Mouse (Mus musculus) liver, embryonic 13.5 days (tissue): ENCODE measurements around the gene Tex21. TPM values are rescaled to one million over a fixed set of nuclear protein-coding genes. Genes with fewer than 3 reads are reported as not detected.

Experiments
- ATAC-seq: fragments of 200-750 bp; cut with Nextera tagmentation; 2 replicates; pipeline ENCODE4 v1.8.0; 2017; ENCODE audit warnings: low read depth, mild to moderate bottlenecking, moderate number of reproducible peaks, moderate library complexity
- DNase-seq: peaks from one replicate; pipeline ENCODE4 v3.0.0; 2022
- H3K27ac ChIP-seq: fragments of 300-500 bp; sonication (generic); 2 replicates; pipeline ENCODE4 v1.5.1; 2015; ENCODE audit warnings: moderate library complexity, mild to moderate bottlenecking, inconsistent platforms
- H3K27me3 ChIP-seq: fragments of 300-500 bp; sonication (generic); 2 replicates; pipeline ENCODE4 v1.6.1; 2015; ENCODE audit warnings: mild to moderate bottlenecking, inconsistent platforms
- H3K36me3 ChIP-seq: fragments of 300-500 bp; sonication (generic); 2 replicates; pipeline ENCODE4 v1.6.1; 2015; ENCODE audit warnings: mild to moderate bottlenecking, inconsistent platforms
- H3K4me1 ChIP-seq: fragments of 300-500 bp; sonication (generic); replicated peaks from 2 replicates; pipeline ENCODE4 v1.6.1; 2015; ENCODE audit warnings: inconsistent platforms
- H3K4me2 ChIP-seq: fragments of 300-500 bp; sonication (generic); 2 replicates; pipeline ENCODE4 v1.6.1; 2015; ENCODE audit warnings: inconsistent platforms, mild to moderate bottlenecking, moderate library complexity
- H3K4me3 ChIP-seq: fragments of 300-500 bp; sonication (generic); replicated peaks from 2 replicates; pipeline ENCODE4 v1.5.1; 2015; ENCODE audit warnings: mild to moderate bottlenecking, inconsistent platforms
- H3K9ac ChIP-seq: fragments of 300-500 bp; sonication (generic); 2 replicates; pipeline ENCODE4 v1.6.1; 2015; ENCODE audit warnings: mild to moderate bottlenecking, inconsistent platforms
- H3K9me3 ChIP-seq: fragments of 300-500 bp; sonication (generic); replicated peaks from 2 replicates; pipeline ENCODE4 v1.6.1; 2016; ENCODE audit warnings: inconsistent platforms
- WGBS: fragments of 180-500 bp; shearing (Covaris S2); methylation state at CpG from one replicate; pipeline ENCODE4 v1.1.7; 2015; ENCODE audit not compliant: insufficient replicate concordance; 5-methylcytosine and 5-hydroxymethylcytosine counted together
- polyA plus RNA-seq: library from polyadenylated mRNA; unstranded; fragments of >200 nt; fragmentation: Nextera tagmentation; extraction: Ambion mirVana; gene quantifications from 2 replicates; pipeline ENCODE4 v1.2.1, GENCODE M21; 2015

Tex21 gene
- 0.10 and 0.13 TPM in 2 replicates for polyA plus RNA-seq

- no peak within 1 kb of the TSS for H3K9ac ChIP-seq
- H3K4me3 ChIP-seq: no peak within 1 kb of the TSS
- no peaks in the 10 kb centered on the region for H3K36me3 ChIP-seq
- DNase-seq (no peak), ATAC-seq (no peak)
- H3K4me1 ChIP-seq: peaks cover 13% of the 10 kb centered on the region
- WGBS: 76% methylated on average over 6 of the region's 6 CpGs
- H3K9me3 ChIP-seq: no peaks in the 10 kb centered on the region
- no peaks in the 10 kb centered on the region for H3K27me3 ChIP-seq
- no peak within 1 kb of the TSS for H3K4me2 ChIP-seq
- no peak within 1 kb of the TSS for H3K27ac ChIP-seq
Observed at GRCm38 (mm10) chr12:76246646-76247045, at the start of gene Tex21. Gene Tex21 (minus strand): TSS chr12:76246746.

DNA sequence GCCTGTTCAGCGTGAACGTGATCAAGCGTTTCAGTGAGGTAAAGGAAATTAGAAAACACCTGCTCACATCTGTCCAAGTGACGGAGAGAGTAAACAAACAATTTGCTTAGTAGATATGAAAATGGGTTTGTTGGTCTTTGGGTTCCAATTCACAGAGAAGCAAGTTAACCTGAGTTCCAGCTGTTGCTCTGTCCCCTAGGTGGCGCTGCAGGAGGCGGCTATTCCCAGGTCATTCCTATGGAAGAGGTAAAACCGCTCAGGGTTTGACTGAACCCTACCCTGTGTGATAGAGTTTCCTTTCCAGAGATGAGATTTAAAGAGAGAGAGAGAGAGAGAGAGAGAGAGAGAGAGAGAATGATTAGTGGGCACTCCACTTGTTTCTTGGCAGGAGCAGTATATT, 46.6 kb upstream of the Tex21 start:
- H3K27ac ChIP-seq: no peak overlapping the region
- H3K27me3 ChIP-seq: no peaks in the 10 kb centered on the region
- no peak overlapping the region for H3K4me2 ChIP-seq
- ATAC-seq (no peak; the same call in 1 of the 2 replicates), DNase-seq (peak; percentile 19)
- H3K4me3 ChIP-seq: no peak overlapping the region
- H3K9me3 ChIP-seq: no peaks in the 10 kb centered on the region
- H3K4me1 ChIP-seq: no peaks in the 10 kb centered on the region
- no peak overlapping the region for H3K9ac ChIP-seq
- 61% methylated on average over 7 of the region's 7 CpGs for WGBS
- peaks cover 97% of the 10 kb centered on the region for H3K36me3 ChIP-seq

DNA sequence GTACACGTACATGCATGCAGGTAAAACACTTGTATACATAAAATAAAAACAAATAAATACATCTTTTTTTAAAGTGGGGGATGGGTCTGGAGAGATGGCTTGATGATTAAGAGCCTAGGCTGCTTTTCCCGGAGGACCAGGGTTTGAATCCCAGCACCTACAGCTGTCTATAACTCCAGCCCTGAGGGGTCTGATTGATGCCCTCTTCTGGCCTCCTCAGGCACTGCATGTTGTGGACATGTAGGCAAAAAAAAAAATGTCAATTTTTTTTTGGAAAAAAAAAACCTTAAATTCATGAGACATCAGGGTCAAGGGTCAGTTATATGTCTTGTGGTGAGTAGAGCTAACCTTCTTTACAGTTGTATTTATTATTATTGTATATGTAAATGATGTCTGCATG, 43.7 kb upstream of the Tex21 start:
- Histone ChIP-seq H3K27me3 (no peaks in the 10 kb centered on the region), H3K4me2 (no peak overlapping the region), H3K4me1 (no peaks in the 10 kb centered on the region), H3K27ac (no peak overlapping the region), H3K36me3 (peaks cover 91% of the 10 kb centered on the region), H3K4me3 (no peak overlapping the region), H3K9ac (no peak overlapping the region), H3K9me3 (no peaks in the 10 kb centered on the region)
- DNase-seq: no peak
- ATAC-seq: no peak
- 84% methylated on average over 2 of the region's 2 CpGs for WGBS

DNA sequence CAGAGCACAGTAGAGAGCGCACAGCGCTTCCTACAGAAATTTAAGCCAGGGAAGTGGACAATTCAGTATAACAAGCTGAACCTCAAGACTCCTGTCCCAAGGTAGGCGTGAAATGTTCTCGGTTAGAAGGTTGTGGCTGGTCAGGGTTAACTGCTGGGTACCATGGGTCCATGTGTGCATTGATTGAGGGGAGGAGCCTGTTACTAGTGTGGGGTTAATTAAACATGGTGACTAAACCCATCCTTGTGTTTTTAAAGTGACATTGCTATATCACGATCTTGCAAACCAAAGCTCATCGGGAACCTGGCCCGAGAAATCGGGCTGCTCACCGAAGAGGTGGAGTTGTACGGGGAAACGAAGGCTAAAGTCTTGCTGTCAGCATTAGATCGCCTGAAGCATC, 42.9 kb upstream of the Tex21 start:
- Histone ChIP-seq H3K27me3 (no peaks in the 10 kb centered on the region), H3K9ac (no peak overlapping the region), H3K4me3 (no peak overlapping the region), H3K9me3 (no peaks in the 10 kb centered on the region), H3K27ac (no peak overlapping the region; the same call in 1 of the 2 replicates), H3K4me2 (no peak overlapping the region), H3K36me3 (peaks cover 90% of the 10 kb centered on the region), H3K4me1 (no peaks in the 10 kb centered on the region)
- 84% methylated on average over 12 of the region's 12 CpGs for WGBS
- ATAC-seq (peak; percentile 43), DNase-seq (no peak)

GRCm38 (mm10) chr12:76288494-76288893, 41.9 kb upstream of the Tex21 start:
- Histone ChIP-seq H3K27me3 (no peaks in the 10 kb centered on the region), H3K36me3 (peaks cover 90% of the 10 kb centered on the region), H3K4me2 (no peak overlapping the region), H3K9ac (no peak overlapping the region), H3K4me1 (no peaks in the 10 kb centered on the region), H3K4me3 (no peak overlapping the region), H3K9me3 (no peaks in the 10 kb centered on the region), H3K27ac (no peak overlapping the region)
- WGBS: 86% methylated on average over 5 of the region's 5 CpGs
- ATAC-seq (no peak), DNase-seq (no peak)

DNA sequence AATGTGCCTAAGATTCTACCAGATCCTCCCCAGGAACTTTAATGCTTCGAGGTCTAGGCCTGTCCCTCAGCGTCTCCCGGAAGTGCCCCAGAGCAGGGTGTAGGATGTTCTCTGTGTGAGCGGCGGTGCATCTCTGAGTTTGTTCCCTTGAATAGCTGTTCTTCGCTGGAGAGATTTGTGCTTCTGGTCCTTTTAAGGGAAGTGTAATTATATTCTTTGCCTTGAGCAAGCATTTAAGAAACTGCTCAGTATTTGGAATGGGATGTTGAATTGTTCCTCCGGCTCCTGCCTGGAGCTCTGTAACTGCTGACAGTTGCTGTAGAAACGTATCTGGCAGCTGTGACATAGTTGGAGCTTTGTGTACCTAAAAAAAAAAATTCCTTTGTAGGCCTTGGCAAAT, 41.4 kb upstream of the Tex21 start:
- peaks cover 90% of the 10 kb centered on the region for H3K36me3 ChIP-seq
- 85% methylated on average over 8 of the region's 8 CpGs for WGBS
- no peak for ATAC-seq

DNA sequence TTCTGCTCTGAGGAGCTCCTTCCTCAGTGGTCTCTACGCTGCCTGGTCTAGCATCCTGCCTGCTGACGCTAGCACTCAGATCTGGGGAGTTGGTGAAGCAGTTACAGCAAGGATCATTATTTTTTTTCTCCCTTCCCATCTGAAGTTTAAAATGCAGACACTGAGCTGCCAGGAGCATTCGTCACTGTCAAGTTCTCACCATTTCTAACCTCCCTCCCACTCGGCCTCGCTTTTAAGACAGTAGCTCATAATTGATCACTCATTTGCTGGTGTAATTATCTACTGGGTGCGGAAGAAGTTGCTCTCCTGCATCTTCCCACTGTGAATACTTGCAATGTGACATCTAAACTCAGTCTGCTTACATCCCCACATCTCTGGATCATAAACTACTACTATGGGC, 38.9 kb upstream of the Tex21 start:
- Histone ChIP-seq H3K4me2 (no peak overlapping the region), H3K27ac (no peak overlapping the region), H3K4me1 (0 out of 2 replicates have a peak, but pooled peaks cover 2% of the 10 kb centered on the region), H3K9ac (no peak overlapping the region), H3K27me3 (no peaks in the 10 kb centered on the region), H3K9me3 (no peaks in the 10 kb centered on the region), H3K4me3 (no peak overlapping the region), H3K36me3 (peaks cover 89% of the 10 kb centered on the region)
- ATAC-seq (no peak), DNase-seq (no peak)
- 85% methylated on average over 6 of the region's 6 CpGs for WGBS

More for the DNA sequence above, 41.4 kb upstream of the Tex21 start:
- Histone ChIP-seq H3K9ac (no peak overlapping the region), H3K4me3 (no peak overlapping the region), H3K9me3 (no peaks in the 10 kb centered on the region), H3K4me1 (no peaks in the 10 kb centered on the region), H3K4me2 (no peak overlapping the region), H3K27ac (no peak overlapping the region), H3K27me3 (no peaks in the 10 kb centered on the region)
- no peak for DNase-seq

GRCm38 (mm10) chr12:76282532-76283173, 36.1 kb upstream of the Tex21 start:
- Histone ChIP-seq H3K9ac (no peak overlapping the region), H3K9me3 (no peaks in the 10 kb centered on the region), H3K4me3 (no peak overlapping the region), H3K27me3 (no peaks in the 10 kb centered on the region), H3K36me3 (peaks cover 91% of the 10 kb centered on the region), H3K27ac (no peak overlapping the region), H3K4me2 (no peak overlapping the region), H3K4me1 (peaks cover 2% of the 10 kb centered on the region; the same call in 1 of the 2 replicates)
- ATAC-seq (no peak), DNase-seq (no peak)
- 90% methylated on average over 17 of the region's 17 CpGs for WGBS

DNA sequence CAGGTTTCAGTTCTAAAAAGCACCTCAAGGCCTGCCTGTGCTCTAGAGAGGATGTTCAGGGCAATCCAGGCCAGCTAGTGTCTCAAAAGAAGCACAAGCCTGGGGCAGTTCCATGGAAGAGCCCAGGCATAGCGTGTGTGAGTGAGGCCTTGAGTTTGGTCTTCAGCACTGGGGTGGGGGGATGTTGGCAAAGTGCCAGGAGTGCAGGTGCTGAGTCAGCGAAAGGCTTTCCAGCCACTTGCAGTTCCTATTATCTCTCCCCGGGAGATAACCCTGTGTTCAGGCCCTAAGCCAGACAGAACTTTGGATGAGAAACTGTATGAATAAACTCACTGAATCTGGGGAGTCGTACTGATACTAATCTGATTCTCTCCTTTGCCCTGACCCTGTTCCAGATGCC, 35.6 kb upstream of the Tex21 start:
- 67% methylated on average over 4 of the region's 4 CpGs for WGBS
- Histone ChIP-seq H3K9me3 (no peaks in the 10 kb centered on the region), H3K36me3 (peaks cover 91% of the 10 kb centered on the region), H3K4me2 (no peak overlapping the region), H3K9ac (no peak overlapping the region), H3K4me1 (peaks cover 2% of the 10 kb centered on the region; the same call in 1 of the 2 replicates), H3K27me3 (no peaks in the 10 kb centered on the region), H3K4me3 (no peak overlapping the region), H3K27ac (no peak overlapping the region)
- ATAC-seq: no peak
- no peak for DNase-seq

GRCm38 (mm10) chr12:76281111-76281660, 34.6 kb upstream of the Tex21 start:
- Histone ChIP-seq H3K9ac (no peak overlapping the region), H3K9me3 (no peaks in the 10 kb centered on the region), H3K4me3 (no peak overlapping the region), H3K4me2 (no peak overlapping the region), H3K27ac (no peak overlapping the region), H3K4me1 (peaks cover 2% of the 10 kb centered on the region; the same call in 1 of the 2 replicates), H3K27me3 (no peaks in the 10 kb centered on the region), H3K36me3 (peaks cover 96% of the 10 kb centered on the region)
- ATAC-seq (no peak), DNase-seq (no peak)
- 67% methylated on average over 2 of the region's 2 CpGs for WGBS

- H3K4me3 ChIP-seq: no peak overlapping the region
- no peaks in the 10 kb centered on the region for H3K27me3 ChIP-seq
- DNase-seq (no peak), ATAC-seq (no peak)
- 81% methylated on average over 9 of the region's 9 CpGs for WGBS
- H3K9ac ChIP-seq: no peak overlapping the region
- H3K27ac ChIP-seq: no peak overlapping the region
- H3K9me3 ChIP-seq: no peaks in the 10 kb centered on the region
- H3K4me1 ChIP-seq: peaks cover 2% of the 10 kb centered on the region; the same call in 1 of the 2 replicates
- peaks cover 98% of the 10 kb centered on the region for H3K36me3 ChIP-seq
- no peak overlapping the region for H3K4me2 ChIP-seq
Observed at GRCm38 (mm10) chr12:76280556-76280955, 34.0 kb upstream of the Tex21 start.

DNA sequence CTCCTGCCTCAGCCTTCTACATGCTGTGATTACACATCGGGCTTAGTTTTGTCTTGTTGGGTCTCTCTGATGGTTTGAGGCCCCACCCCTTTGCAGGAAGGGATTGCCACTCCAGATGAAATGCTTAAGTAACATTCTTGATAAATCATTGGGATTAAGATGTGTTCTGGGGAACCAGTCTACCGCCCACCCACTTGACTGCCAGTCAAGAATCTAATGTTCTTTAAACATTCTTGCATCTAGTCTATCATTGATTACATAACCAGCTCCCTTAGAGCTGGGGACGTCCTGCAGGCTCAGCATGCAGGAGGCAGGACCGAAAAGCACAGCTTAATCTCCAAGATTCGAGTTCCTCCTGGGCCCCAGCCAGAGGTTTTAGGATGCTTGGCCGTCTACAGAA, 31.7 kb upstream of the Tex21 start:
- no peak for ATAC-seq
- Histone ChIP-seq H3K9ac (no peak overlapping the region), H3K4me1 (peaks cover 7% of the 10 kb centered on the region; the same call in 1 of the 2 replicates), H3K9me3 (no peaks in the 10 kb centered on the region), H3K27ac (no peak overlapping the region), H3K4me2 (no peak overlapping the region), H3K4me3 (no peak overlapping the region), H3K27me3 (no peaks in the 10 kb centered on the region), H3K36me3 (peaks cover 94% of the 10 kb centered on the region)
- DNase-seq: no peak
- 69% methylated on average over 6 of the region's 6 CpGs for WGBS
